Mouse (Mus musculus): ENCODE data around the gene Slc25a16. TPM values are rescaled to one million over a fixed set of nuclear protein-coding genes. Genes with fewer than 3 reads are reported as not detected.

Slc25a16 gene
- polyA plus RNA-seq, 1 experiment from 2014 or later = 13.9 TPM

DNA sequence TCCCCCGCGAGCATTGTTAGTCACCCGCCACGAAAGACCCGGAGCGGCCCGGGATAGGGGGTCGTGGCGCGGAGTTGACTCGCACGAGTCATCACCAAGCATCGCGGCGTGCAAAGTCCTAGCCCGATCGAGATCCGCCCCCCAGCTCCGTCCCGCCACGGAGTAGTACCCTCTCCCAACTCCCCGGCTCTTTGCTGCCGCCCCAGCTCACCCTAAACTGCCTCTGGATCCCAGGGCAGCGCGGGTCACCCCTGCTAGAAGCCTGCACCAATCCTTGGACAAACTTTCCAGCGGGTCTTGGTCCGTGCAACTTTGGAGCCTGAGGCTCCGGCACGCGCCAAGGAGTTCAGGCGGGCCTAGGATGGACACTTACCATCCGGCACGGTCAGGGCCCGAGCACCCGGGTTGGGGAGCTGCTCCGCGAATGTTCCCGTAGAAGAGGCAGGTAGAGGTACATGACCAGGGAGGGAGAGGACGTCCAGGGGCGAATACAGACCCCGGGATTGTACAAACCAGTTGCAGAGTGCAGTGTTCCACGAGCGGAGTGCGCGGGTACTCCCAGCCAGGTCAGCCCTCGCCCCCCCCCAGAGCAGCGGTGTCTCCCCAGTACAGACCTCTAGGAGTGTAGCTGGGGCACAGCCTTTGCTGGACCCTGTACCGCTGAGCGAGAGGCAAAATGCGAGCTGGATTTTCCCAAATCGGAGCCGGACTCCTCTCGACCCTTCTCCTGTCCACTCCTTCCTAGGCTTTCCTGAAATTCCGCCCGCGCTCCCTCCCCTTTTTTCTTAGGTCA, 33.4 kb upstream of the Slc25a16 start:
- WGBS = under 1% methylated on average over 56 of the region's 56 CpGs
- peak; percentile 83 for ATAC-seq (ENCODE audit: insufficient read depth, low FRiP score)
- no peak overlapping the region for H3K27ac ChIP-seq (ENCODE audit: low read length)

DNA sequence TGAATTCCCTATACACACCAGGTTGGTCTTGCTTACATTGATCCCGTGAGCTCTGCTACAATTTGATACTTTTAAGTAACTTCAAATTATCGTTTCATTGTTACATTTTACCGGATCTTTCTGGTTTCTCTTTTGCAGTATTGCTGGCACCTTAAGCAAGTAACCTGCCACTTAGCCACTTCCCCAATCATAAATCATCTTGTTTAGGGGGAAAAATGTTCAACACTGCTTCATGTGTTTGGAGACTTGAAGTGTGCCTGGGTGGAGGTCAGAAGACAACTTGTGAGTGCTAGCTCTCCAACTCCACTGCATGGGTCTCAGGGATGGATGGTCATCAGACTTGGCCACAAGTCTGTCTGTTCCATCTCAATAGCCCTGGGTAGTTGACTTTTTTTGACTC, 29.4 kb upstream of the Slc25a16 start:
- no peak overlapping the region for H3K27ac ChIP-seq (ENCODE audit: low read length)
- 81% methylated on average over 3 of the region's 3 CpGs for WGBS
- no peak overlapping the region for H3K4me2 ChIP-seq (ENCODE audit: low read depth, low read length)
- no peaks in the 10 kb centered on the region for H3K36me3 ChIP-seq (ENCODE audit: control insufficient read depth, insufficient read depth, low read length)
- H3K27me3 ChIP-seq (ENCODE audit: control insufficient read depth, insufficient read depth, low read length) = no peaks in the 10 kb centered on the region
- no peak overlapping the region for H3K4me3 ChIP-seq (replicated peaks; ENCODE audit: low read length)
- no peak for ATAC-seq (ENCODE audit: insufficient read depth, low FRiP score)
- H3K4me1 ChIP-seq (ENCODE audit: control insufficient read depth, insufficient read depth, low read length) = no peaks in the 10 kb centered on the region
- H3K9ac ChIP-seq (ENCODE audit: low read length) = no peak overlapping the region
- no peaks in the 10 kb centered on the region for H3K9me3 ChIP-seq (replicated peaks; ENCODE audit: control insufficient read depth, low read length)

More for the DNA sequence above, 33.4 kb upstream of the Slc25a16 start:
- Histone ChIP-seq H3K4me3 (replicated peaks; ENCODE audit: low read length) (peak overlapping the region; percentile 79), H3K36me3 (ENCODE audit: control insufficient read depth, insufficient read depth, low read length) (no peaks in the 10 kb centered on the region), H3K27me3 (ENCODE audit: control insufficient read depth, insufficient read depth, low read length) (no peaks in the 10 kb centered on the region), H3K4me1 (ENCODE audit: control insufficient read depth, insufficient read depth, low read length) (no peaks in the 10 kb centered on the region), H3K9ac (ENCODE audit: low read length) (peak overlapping the region; percentile 81), H3K9me3 (replicated peaks; ENCODE audit: control insufficient read depth, low read length) (no peaks in the 10 kb centered on the region), H3K4me2 (ENCODE audit: low read depth, low read length) (peak overlapping the region; percentile 97)

DNA sequence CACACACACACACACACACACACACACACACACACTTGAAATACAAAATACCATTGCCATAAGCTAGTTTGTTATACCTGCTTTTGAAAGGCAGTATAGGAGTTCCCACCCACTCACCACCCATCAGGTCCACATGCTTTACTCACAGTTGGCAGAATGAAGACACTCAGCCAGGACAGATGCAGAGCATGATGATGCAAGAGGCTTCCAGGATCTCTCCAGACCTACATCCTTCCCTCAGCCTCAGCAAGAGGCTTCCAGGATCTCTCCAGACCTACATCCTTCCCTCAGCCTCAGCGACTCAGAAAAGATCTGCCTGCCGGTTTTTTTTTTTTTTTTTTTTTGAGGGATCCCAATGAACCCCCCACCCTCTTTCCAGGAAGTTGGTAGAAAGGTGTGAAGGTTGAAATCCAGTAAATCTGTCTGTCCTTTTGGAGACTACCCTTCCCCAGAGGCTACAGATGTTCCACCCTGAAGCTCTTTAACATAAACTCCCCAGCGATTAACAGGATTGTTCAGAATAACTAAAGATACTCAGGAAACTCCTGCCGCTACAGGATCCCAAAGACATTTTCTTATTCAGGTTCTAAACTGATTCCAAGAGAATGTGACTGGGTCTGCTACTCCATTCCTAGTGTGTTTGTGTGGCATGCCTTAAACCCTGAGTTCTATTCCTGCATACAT, 27.7 kb upstream of the Slc25a16 start:
- Histone ChIP-seq H3K9me3 (replicated peaks; ENCODE audit: control insufficient read depth, low read length) (no peaks in the 10 kb centered on the region), H3K4me2 (ENCODE audit: low read depth, low read length) (no peak overlapping the region), H3K36me3 (ENCODE audit: control insufficient read depth, insufficient read depth, low read length) (no peaks in the 10 kb centered on the region), H3K9ac (ENCODE audit: low read length) (no peak overlapping the region), H3K27me3 (ENCODE audit: control insufficient read depth, insufficient read depth, low read length) (no peaks in the 10 kb centered on the region), H3K4me1 (ENCODE audit: control insufficient read depth, insufficient read depth, low read length) (no peaks in the 10 kb centered on the region), H3K27ac (ENCODE audit: low read length) (no peak overlapping the region), H3K4me3 (replicated peaks; ENCODE audit: low read length) (no peak overlapping the region)
- no peak for ATAC-seq (ENCODE audit: insufficient read depth, low FRiP score)
- WGBS = 25% methylated on average over 4 of the region's 4 CpGs

DNA sequence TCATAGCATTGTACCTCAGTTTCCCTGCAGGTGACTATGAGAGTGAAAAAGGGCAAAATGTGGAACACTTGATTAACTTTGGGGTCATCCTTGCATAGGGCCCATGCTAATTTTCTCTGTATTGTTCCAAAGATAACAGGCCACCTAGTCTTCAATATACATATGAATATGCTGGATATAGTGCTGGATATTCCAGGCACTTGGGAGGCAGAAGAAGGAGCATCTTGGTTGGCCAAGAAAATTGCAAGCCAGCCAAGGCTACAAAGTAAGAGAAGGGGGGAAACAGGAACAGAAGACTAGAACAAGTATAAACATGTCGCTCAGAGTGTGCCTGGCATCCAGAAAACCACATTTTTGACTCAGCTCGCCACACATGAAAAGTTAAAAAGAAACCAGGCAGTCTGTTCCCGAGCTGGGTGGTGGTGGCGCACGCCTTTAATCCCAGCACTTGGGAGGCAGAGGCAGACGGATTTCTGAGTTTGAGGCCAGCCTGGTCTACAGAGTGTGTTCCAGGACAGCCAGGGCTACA, 27.0 kb upstream of the Slc25a16 start:
- Histone ChIP-seq H3K27me3 (ENCODE audit: control insufficient read depth, insufficient read depth, low read length) (no peaks in the 10 kb centered on the region), H3K4me3 (replicated peaks; ENCODE audit: low read length) (no peak overlapping the region), H3K4me2 (ENCODE audit: low read depth, low read length) (no peak overlapping the region), H3K4me1 (ENCODE audit: control insufficient read depth, insufficient read depth, low read length) (no peaks in the 10 kb centered on the region), H3K36me3 (ENCODE audit: control insufficient read depth, insufficient read depth, low read length) (no peaks in the 10 kb centered on the region), H3K9me3 (replicated peaks; ENCODE audit: control insufficient read depth, low read length) (no peaks in the 10 kb centered on the region), H3K27ac (ENCODE audit: low read length) (no peak overlapping the region), H3K9ac (ENCODE audit: low read length) (no peak overlapping the region)
- 55% methylated on average over 6 of the region's 6 CpGs for WGBS
- ATAC-seq (ENCODE audit: insufficient read depth, low FRiP score) = no peak

DNA sequence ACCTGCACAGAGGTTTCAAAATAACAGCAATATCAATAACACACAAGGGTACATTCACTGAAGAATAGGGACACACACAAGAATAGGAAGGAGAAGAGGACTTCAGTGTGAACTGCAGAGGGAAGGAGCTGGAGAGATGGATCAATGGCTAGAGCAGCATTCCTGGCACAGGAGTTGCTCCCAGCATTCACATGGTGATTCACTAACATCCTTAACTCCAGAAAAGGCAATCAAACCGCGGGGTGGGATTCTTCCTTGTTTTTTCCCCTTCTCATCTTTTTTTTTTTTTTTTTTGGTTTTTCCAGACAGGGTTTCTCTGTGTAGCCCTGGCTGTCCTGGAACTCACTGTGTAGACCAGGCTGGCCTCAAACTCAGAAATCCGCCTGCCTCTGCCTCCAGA, 26.0 kb upstream of the Slc25a16 start:
- no peak overlapping the region for H3K4me2 ChIP-seq (ENCODE audit: low read depth, low read length)
- H3K4me1 ChIP-seq (ENCODE audit: control insufficient read depth, insufficient read depth, low read length) = no peaks in the 10 kb centered on the region
- no peak overlapping the region for H3K9ac ChIP-seq (ENCODE audit: low read length)
- no peaks in the 10 kb centered on the region for H3K27me3 ChIP-seq (ENCODE audit: control insufficient read depth, insufficient read depth, low read length)
- H3K36me3 ChIP-seq (ENCODE audit: control insufficient read depth, insufficient read depth, low read length) = no peaks in the 10 kb centered on the region
- no peak overlapping the region for H3K27ac ChIP-seq (ENCODE audit: low read length)
- H3K4me3 ChIP-seq (replicated peaks; ENCODE audit: low read length) = no peak overlapping the region
- no peak for ATAC-seq (ENCODE audit: insufficient read depth, low FRiP score)
- H3K9me3 ChIP-seq (replicated peaks; ENCODE audit: control insufficient read depth, low read length) = no peaks in the 10 kb centered on the region
- WGBS = 80% methylated on average over 3 of the region's 3 CpGs

DNA sequence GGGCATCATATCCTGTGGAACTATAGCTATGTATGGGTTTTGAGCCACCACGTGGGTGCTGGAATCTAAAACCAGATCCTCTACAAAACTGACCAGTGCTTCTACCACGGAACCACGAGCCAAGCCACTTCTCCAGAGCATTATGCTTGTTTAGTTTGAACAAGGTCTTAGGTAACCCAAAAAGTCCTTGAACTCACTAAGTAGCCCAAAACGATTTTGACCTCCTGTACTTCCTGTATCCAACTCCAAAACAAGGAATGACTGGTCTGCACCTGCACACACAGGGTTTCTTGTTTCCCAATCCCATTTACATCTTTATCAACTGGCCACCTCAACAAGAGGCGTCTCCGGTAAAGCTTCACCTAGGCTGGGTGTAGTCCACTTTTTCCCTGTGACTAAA, 25.0 kb upstream of the Slc25a16 start:
- no peak overlapping the region for H3K27ac ChIP-seq (ENCODE audit: low read length)
- 71% methylated on average over 6 of the region's 6 CpGs for whole genome bisulfite sequencing

DNA sequence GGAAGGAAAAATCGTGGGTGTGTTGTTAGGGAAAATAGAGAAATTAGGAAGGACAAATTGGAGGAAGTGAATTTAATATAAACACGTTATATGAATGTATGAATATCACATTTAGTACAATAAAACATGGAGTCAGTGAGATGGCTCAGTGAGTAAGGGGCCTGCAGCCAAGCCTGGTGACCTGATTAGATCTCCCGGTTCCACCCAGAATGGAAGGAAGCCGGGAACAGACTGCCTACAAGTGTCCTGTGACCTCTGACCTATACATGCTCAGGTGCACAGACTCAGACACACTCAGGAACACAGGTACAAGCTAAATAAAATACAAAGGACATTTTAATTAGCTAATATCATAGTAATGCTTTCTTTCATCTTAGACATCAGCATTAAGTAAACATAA, 24.4 kb upstream of the Slc25a16 start:
- H3K9me3 ChIP-seq (replicated peaks; ENCODE audit: control insufficient read depth, low read length) = no peaks in the 10 kb centered on the region
- no peak overlapping the region for H3K27ac ChIP-seq (ENCODE audit: low read length)
- 67% methylated on average over 4 of the region's 4 CpGs for WGBS
- H3K36me3 ChIP-seq (ENCODE audit: control insufficient read depth, insufficient read depth, low read length) = no peaks in the 10 kb centered on the region
- no peaks in the 10 kb centered on the region for H3K27me3 ChIP-seq (ENCODE audit: control insufficient read depth, insufficient read depth, low read length)
- no peak overlapping the region for H3K4me3 ChIP-seq (replicated peaks; ENCODE audit: low read length)
- H3K4me2 ChIP-seq (ENCODE audit: low read depth, low read length) = no peak overlapping the region
- no peak for ATAC-seq (ENCODE audit: insufficient read depth, low FRiP score)
- H3K9ac ChIP-seq (ENCODE audit: low read length) = no peak overlapping the region
- no peaks in the 10 kb centered on the region for H3K4me1 ChIP-seq (ENCODE audit: control insufficient read depth, insufficient read depth, low read length)

More for the DNA sequence above, 25.0 kb upstream of the Slc25a16 start:
- no peak overlapping the region for H3K4me2 ChIP-seq (ENCODE audit: low read depth, low read length)
- no peak overlapping the region for H3K9ac ChIP-seq (ENCODE audit: low read length)
- H3K36me3 ChIP-seq (ENCODE audit: control insufficient read depth, insufficient read depth, low read length) = no peaks in the 10 kb centered on the region
- no peaks in the 10 kb centered on the region for H3K27me3 ChIP-seq (ENCODE audit: control insufficient read depth, insufficient read depth, low read length)
- no peak overlapping the region for H3K4me3 ChIP-seq (replicated peaks; ENCODE audit: low read length)
- H3K4me1 ChIP-seq (ENCODE audit: control insufficient read depth, insufficient read depth, low read length) = no peaks in the 10 kb centered on the region
- no peaks in the 10 kb centered on the region for H3K9me3 ChIP-seq (replicated peaks; ENCODE audit: control insufficient read depth, low read length)
- no peak for ATAC-seq (ENCODE audit: insufficient read depth, low FRiP score)

DNA sequence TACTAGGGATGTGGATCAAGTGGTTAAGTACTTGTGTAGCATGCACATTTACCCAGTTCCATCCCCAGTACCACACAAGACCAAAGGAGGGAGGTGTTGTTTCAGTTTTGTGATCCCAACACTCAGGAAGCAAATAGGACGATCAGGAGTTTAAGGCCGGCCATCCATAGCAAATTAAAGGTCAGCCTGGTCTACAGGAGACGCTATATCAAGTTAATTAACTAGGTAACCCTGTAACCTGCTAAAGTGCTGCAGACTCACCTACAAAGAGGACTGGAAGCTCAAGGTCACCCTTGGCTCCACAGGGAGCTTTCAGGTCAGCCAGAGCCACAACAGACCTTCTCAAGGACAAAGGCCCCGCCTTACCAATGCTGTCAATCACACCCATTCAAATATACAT, 23.7 kb upstream of the Slc25a16 start:
- H3K4me1 ChIP-seq (ENCODE audit: control insufficient read depth, insufficient read depth, low read length) = no peaks in the 10 kb centered on the region
- H3K4me3 ChIP-seq (replicated peaks; ENCODE audit: low read length) = no peak overlapping the region
- no peak for ATAC-seq (ENCODE audit: insufficient read depth, low FRiP score)
- no peaks in the 10 kb centered on the region for H3K27me3 ChIP-seq (ENCODE audit: control insufficient read depth, insufficient read depth, low read length)
- 69% methylated on average over 4 of the region's 4 CpGs for WGBS
- no peak overlapping the region for H3K4me2 ChIP-seq (ENCODE audit: low read depth, low read length)
- no peaks in the 10 kb centered on the region for H3K9me3 ChIP-seq (replicated peaks; ENCODE audit: control insufficient read depth, low read length)
- H3K9ac ChIP-seq (ENCODE audit: low read length) = no peak overlapping the region
- H3K27ac ChIP-seq (ENCODE audit: low read length) = no peak overlapping the region
- H3K36me3 ChIP-seq (ENCODE audit: control insufficient read depth, insufficient read depth, low read length) = no peaks in the 10 kb centered on the region

DNA sequence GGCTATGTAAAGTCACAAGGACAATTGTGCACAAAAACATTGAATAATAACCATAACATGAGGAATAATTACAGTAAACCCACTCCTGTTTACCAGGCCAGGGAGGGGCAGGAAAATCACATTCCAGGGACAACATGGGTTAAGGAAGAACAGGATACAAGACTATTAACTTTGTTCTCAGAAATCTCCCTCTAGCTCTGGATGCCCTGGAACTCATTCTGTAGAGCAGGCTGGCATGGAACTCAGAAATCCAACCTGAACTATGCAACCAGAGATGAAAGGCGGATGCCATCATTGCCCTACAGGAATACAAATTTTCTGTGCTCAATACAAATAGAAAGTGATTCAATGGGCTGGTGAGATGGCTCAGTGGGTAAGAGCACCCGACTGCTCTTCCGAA, 23.0 kb upstream of the Slc25a16 start:
- Histone ChIP-seq H3K9ac (ENCODE audit: low read length) (no peak overlapping the region), H3K4me1 (ENCODE audit: control insufficient read depth, insufficient read depth, low read length) (no peaks in the 10 kb centered on the region), H3K27ac (ENCODE audit: low read length) (no peak overlapping the region), H3K4me3 (replicated peaks; ENCODE audit: low read length) (no peak overlapping the region), H3K4me2 (ENCODE audit: low read depth, low read length) (no peak overlapping the region), H3K36me3 (ENCODE audit: control insufficient read depth, insufficient read depth, low read length) (no peaks in the 10 kb centered on the region), H3K27me3 (ENCODE audit: control insufficient read depth, insufficient read depth, low read length) (no peaks in the 10 kb centered on the region), H3K9me3 (replicated peaks; ENCODE audit: control insufficient read depth, low read length) (no peaks in the 10 kb centered on the region)
- WGBS = 95% methylated on average over 3 of the region's 3 CpGs
- no peak for ATAC-seq (ENCODE audit: insufficient read depth, low FRiP score)
